Comparison of ENCODE assay signal across 9 mouse cellular contexts in the genomic region with DNA sequence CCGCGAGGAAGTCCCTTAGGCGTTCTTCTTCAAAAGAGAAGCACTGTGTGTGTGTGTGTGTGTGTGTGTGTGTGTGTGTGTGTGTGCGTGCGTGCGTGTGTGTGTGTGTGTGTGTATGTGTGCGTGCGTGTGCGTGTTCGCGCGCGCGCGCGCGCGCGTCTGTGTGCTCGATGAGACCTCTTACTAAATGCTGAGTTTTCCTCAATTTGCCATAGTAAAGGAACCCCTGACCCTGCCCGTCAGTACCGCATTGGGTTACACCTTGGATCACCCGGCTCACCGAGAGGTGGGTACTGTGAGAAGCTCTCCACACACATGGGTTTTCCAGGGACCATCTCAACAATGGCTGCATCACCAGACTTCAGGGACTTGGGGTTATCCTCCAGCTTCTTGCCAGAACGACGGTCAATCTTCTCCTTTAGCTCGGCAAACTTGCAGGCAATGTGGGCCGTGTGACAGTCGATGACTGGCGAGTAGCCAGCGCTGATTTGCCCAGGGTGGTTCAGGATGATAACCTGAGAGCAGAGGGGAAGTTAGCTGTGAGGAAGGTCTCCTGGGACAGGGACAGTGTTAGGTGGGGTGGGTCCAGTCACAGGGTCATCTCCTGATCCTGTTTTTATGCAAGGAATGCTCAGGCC. TPM values are rescaled to one million over a fixed set of nuclear protein-coding genes. Genes with fewer than 3 reads are reported as not detected.
DNase-seq lines count a peak whose midpoint lies in the region; ATAC-seq lines count a peak whose summit lies in the region.
"Had no signal": no experiment of that assay in that cellular context is flagged by ENCODE, and none has a peak within 500 bp of the region (broad histone marks: within the 10 kb centered on the region; RNA-seq: fewer than 3 reads in every experiment).

No protein-coding gene starts in this region.

- no peak overlapping the region for H3K27ac ChIP-seq in heart, embryonic 14.5 days (replicated peaks in 1 of 2; ENCODE audit: control insufficient read depth in 1 of 2, insufficient read depth in 1 of 2, low read depth in 2 of 2, low read length in 2 of 2)
- H3K27ac ChIP-seq in forebrain, embryonic 16.5 days (ENCODE audit: low read length) = no peak overlapping the region
- H3K27ac ChIP-seq in liver, embryonic 16.5 days (ENCODE audit: low read length) = no peak overlapping the region

- DNase-seq in heart, adult 8-10 months (ENCODE audit: low spot score) = no peak
- DNase-seq in brain, adult 2 months (ENCODE audit: low read depth, low spot score) = peak; percentile 47
- DNase-seq in thymus, postnatal 14 days = no peak
- no peak for DNase-seq in adrenal gland, postnatal 4 days (ENCODE audit: low spot score in 2 of 2)

- H3K36me3 ChIP-seq in heart, embryonic 14.5 days (ENCODE audit: control insufficient read depth, insufficient read depth, low read length) = peaks cover 66% of the 10 kb centered on the region
- H3K36me3 ChIP-seq in forebrain, embryonic 16.5 days (ENCODE audit: control insufficient read depth, insufficient read depth) = peaks cover 3% of the 10 kb centered on the region; the same call in 1 of the 2 replicates
- no peaks in the 10 kb centered on the region for H3K36me3 ChIP-seq in liver, embryonic 16.5 days (ENCODE audit: control insufficient read depth, insufficient read depth)
- H3K36me3 ChIP-seq: G1E had no signal

- H3K4me1 ChIP-seq in heart, embryonic 14.5 days (ENCODE audit: control insufficient read depth in 2 of 2, insufficient read depth in 2 of 2, low read length in 2 of 2) = peaks cover 10 to 16% of the 10 kb centered on the region in 2 experiments
- H3K4me1 ChIP-seq in forebrain, embryonic 16.5 days (replicated peaks; ENCODE audit: control insufficient read depth, insufficient read depth, low read length) = peaks cover 8% of the 10 kb centered on the region
- peaks cover 4% of the 10 kb centered on the region; the same call in 1 of the 2 replicates for H3K4me1 ChIP-seq in liver, embryonic 16.5 days (ENCODE audit: control insufficient read depth, low read depth, low read length)

- ATAC-seq in heart, embryonic 14.5 days (ENCODE audit: insufficient number of reproducible peaks, insufficient read depth, low FRiP score, low read depth) = no peak
- ATAC-seq in forebrain, embryonic 16.5 days = no peak
- no peak for ATAC-seq in liver, embryonic 16.5 days (ENCODE audit: low read depth)
- ATAC-seq in frontal cortex, adult (ENCODE audit: low TSS enrichment) = no peak

- H3K9ac ChIP-seq in heart, embryonic 14.5 days (ENCODE audit: low read length) = no peak overlapping the region
- peak overlapping the region; percentile 63 for H3K9ac ChIP-seq in forebrain, embryonic 16.5 days (replicated peaks; ENCODE audit: low read depth, low read length)
- H3K9ac ChIP-seq in liver, embryonic 16.5 days (ENCODE audit: low read depth, low read length) = no peak overlapping the region

- H3K4me2 ChIP-seq in heart, embryonic 14.5 days (ENCODE audit: low read length) = peak overlapping the region; percentile 72
- H3K4me2 ChIP-seq in forebrain, embryonic 16.5 days (ENCODE audit: low read length) = peak overlapping the region; percentile 91
- peak overlapping the region; percentile 57 for H3K4me2 ChIP-seq in liver, embryonic 16.5 days (ENCODE audit: low read depth, low read length)

- H3K27me3 ChIP-seq in heart, embryonic 14.5 days (ENCODE audit: control insufficient read depth, insufficient read depth, low read length) = peaks cover 16% of the 10 kb centered on the region; the same call in 1 of the 2 replicates
- H3K27me3 ChIP-seq in forebrain, embryonic 16.5 days (replicated peaks; ENCODE audit: control insufficient read depth, insufficient read depth, low read length) = no peaks in the 10 kb centered on the region; the same call in 1 of the 2 replicates
- H3K27me3 ChIP-seq in liver, embryonic 16.5 days (ENCODE audit: control insufficient read depth, insufficient read depth, low read depth, low read length) = peaks cover 34% of the 10 kb centered on the region

- no peaks in the 10 kb centered on the region for H3K9me3 ChIP-seq in heart, embryonic 14.5 days (ENCODE audit: control insufficient read depth, low read length)
- no peaks in the 10 kb centered on the region for H3K9me3 ChIP-seq in forebrain, embryonic 16.5 days (ENCODE audit: control insufficient read depth, low read length)
- H3K9me3 ChIP-seq in liver, embryonic 16.5 days (replicated peaks; ENCODE audit: control insufficient read depth, low read length) = no peaks in the 10 kb centered on the region
- H3K9me3 ChIP-seq: G1E had no signal

- WGBS in heart, embryonic 14.5 days = 20% methylated on average over 31 of the region's 31 CpGs
- WGBS in forebrain, embryonic 16.5 days = 12% methylated on average over 31 of the region's 31 CpGs
- 14% methylated on average over 31 of the region's 31 CpGs for WGBS in liver, embryonic 16.5 days (ENCODE audit: insufficient replicate concordance)

- H3K4me3 ChIP-seq in heart, embryonic 14.5 days (ENCODE audit: control insufficient read depth in 1 of 2, insufficient read depth in 1 of 2, low read depth in 1 of 2, low read length in 2 of 2) = peak overlapping the region; percentile 37 to 39; a peak in 3 of 4 replicates
- H3K4me3 ChIP-seq in forebrain, embryonic 16.5 days (replicated peaks; ENCODE audit: low read length) = peak overlapping the region; percentile 54
- no peak overlapping the region for H3K4me3 ChIP-seq in liver, embryonic 16.5 days (ENCODE audit: low read depth, low read length)

RNA-seq across cellular contexts. Expression of a gene that starts 8.4 kb away (rescaled TPM):
- 22.6 and 24.7 TPM in 2 replicates for polyA plus RNA-seq in heart, embryonic 14.5 days (2014; fragmentation: Nextera tagmentation; extraction: Ambion mirVana)
- 1,000 to 10,000 TPM; 1,613 to 1,715 (median 1,670) TPM for total RNA-seq in heart, adult 8-10 months (2022)
- 5.7 and 6.0 TPM in 2 replicates for polyA plus RNA-seq in forebrain, embryonic 16.5 days (2015; fragmentation: Nextera tagmentation; extraction: Ambion mirVana)
- not detected in 2 replicates for polyA plus RNA-seq in liver, embryonic 16.5 days (2015; fragmentation: Nextera tagmentation; extraction: Ambion mirVana)
- 10 to 100 TPM; 76.3 to 76.6 TPM for total RNA-seq in adrenal gland, postnatal 4 days (2021)
- polyA plus RNA-seq: G1E had no signal

RNA-seq across cellular contexts. Expression of a gene that starts 13.3 kb away (rescaled TPM):
- 0.11 TPM in 1 of 2 replicates, not detected in the other for polyA plus RNA-seq in heart, embryonic 14.5 days (2014; fragmentation: Nextera tagmentation; extraction: Ambion mirVana)
- under 1 TPM in 3 of 4 experiments, not detected in 1; 0.06 to 0.12 (median 0.09) TPM for total RNA-seq in heart, adult 8-10 months (2022)
- 45.5 and 54.9 TPM in 2 replicates for polyA plus RNA-seq in forebrain, embryonic 16.5 days (2015; fragmentation: Nextera tagmentation; extraction: Ambion mirVana)
- polyA plus RNA-seq in liver, embryonic 16.5 days (2015; fragmentation: Nextera tagmentation; extraction: Ambion mirVana) = 0.16 and 0.32 TPM in 2 replicates
- total RNA-seq in adrenal gland, postnatal 4 days (2021) = 10 to 100 TPM; 12.8 to 13.5 TPM
- polyA plus RNA-seq: G1E had no signal

RNA-seq across cellular contexts. Expression of a gene that starts 38.6 kb away (rescaled TPM):
- polyA plus RNA-seq in heart, embryonic 14.5 days (2014; fragmentation: Nextera tagmentation; extraction: Ambion mirVana) = 181 and 193 TPM in 2 replicates
- 10 to 100 TPM; 45.3 to 54.3 (median 52.4) TPM for total RNA-seq in heart, adult 8-10 months (2022)
- polyA plus RNA-seq in forebrain, embryonic 16.5 days (2015; fragmentation: Nextera tagmentation; extraction: Ambion mirVana) = 433 and 453 TPM in 2 replicates
- 92.7 and 94.4 TPM in 2 replicates for polyA plus RNA-seq in liver, embryonic 16.5 days (2015; fragmentation: Nextera tagmentation; extraction: Ambion mirVana)
- total RNA-seq in adrenal gland, postnatal 4 days (2021) = 10 to 100 TPM; 91.2 to 93.3 TPM

RNA-seq across cellular contexts. Expression of a gene that starts 54.2 kb away (rescaled TPM):
- not detected in 2 replicates for polyA plus RNA-seq in heart, embryonic 14.5 days (2014; fragmentation: Nextera tagmentation; extraction: Ambion mirVana)
- not detected for total RNA-seq in heart, adult 8-10 months (2022)
- not detected in 2 replicates for polyA plus RNA-seq in forebrain, embryonic 16.5 days (2015; fragmentation: Nextera tagmentation; extraction: Ambion mirVana)
- 0.15 and 0.27 TPM in 2 replicates for polyA plus RNA-seq in liver, embryonic 16.5 days (2015; fragmentation: Nextera tagmentation; extraction: Ambion mirVana)
- total RNA-seq in adrenal gland, postnatal 4 days (2021) = not detected
- polyA plus RNA-seq: G1E had no signal

Comparison
In these comparisons a context has a peak if more than half of its experiments do, and no peak if none do; other contexts are left out.
1. RNA of a gene that starts 13.3 kb away (polyA plus RNA-seq): 45.5 to 54.9 TPM in forebrain, embryonic 16.5 days; 0.16 to 0.32 TPM in liver, embryonic 16.5 days and 0.11 TPM in heart, embryonic 14.5 days; every median in the first group is over 10 times any median in the second.
2. Peak in every context shown above with its lines, with median percentiles within 50 percentile points of each other: H3K4me2 ChIP-seq.